Mouse (Mus musculus): Measurements from ENCODE around the gene Ufsp2. TPM values are rescaled to one million over a fixed set of nuclear protein-coding genes. Genes with fewer than 3 reads are reported as not detected.

The Ufsp2 gene
- polyA plus RNA-seq, 1 experiment, result 38.3 TPM

DNA sequence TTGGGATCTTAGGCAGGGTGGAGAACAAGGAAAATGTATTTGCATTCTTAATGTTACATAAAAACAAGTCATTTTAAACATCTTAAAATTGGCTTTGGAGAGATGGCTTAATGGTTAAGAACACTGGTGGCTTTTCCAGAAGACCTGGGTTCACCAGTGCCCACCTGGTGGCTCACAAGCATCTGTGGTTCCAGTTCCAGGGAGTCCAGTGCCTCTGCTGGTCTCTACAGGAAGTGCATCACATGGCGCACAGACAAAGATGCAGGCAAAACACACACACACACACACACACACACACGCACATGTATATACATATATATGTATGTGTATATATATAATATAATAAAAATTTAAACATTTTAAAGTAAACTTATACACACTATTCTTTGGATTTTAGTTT, 18.8 kb downstream of the Ufsp2 start:
- no peak for TF ChIP-seq POLR2A (IDR thresholded peaks at IDR 0.05; ENCODE audit: borderline replicate concordance, extremely low read depth, insufficient read depth, insufficient read length, poor library complexity, severe bottlenecking)
- TF ChIP-seq CTCF (IDR thresholded peaks at IDR 0.05; ENCODE audit: borderline replicate concordance, extremely low read depth, insufficient read depth, insufficient read length), result peak; percentile 35; the same call in 1 of the 2 replicates
- DNase-seq (ENCODE audit: low read depth), result no peak

DNA sequence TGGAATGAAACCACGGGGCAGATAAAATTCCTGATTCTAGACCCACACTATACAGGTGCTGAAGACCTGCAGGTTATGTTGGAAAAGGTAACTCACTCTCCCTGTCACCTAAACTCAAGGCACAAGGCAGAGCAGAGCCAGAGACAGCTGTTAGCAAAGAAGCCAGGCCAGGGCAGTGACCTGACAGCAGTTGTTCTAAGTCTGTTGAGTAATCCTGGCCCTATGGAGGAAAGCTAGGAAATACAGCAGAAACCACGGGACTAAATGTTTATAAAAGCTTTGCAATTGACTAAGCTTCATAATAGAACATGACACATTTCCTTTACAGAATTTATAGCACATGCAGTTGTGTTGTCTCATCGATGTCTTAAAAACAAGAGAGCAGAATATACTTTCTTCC, 20.2 kb downstream of the Ufsp2 start:
- TF ChIP-seq CTCF (IDR thresholded peaks at IDR 0.05; ENCODE audit: borderline replicate concordance, extremely low read depth, insufficient read depth, insufficient read length) (no peak), POLR2A (IDR thresholded peaks at IDR 0.05; ENCODE audit: borderline replicate concordance, extremely low read depth, insufficient read depth, insufficient read length, poor library complexity, severe bottlenecking) (no peak)
- DNase-seq (ENCODE audit: low read depth), result no peak

DNA sequence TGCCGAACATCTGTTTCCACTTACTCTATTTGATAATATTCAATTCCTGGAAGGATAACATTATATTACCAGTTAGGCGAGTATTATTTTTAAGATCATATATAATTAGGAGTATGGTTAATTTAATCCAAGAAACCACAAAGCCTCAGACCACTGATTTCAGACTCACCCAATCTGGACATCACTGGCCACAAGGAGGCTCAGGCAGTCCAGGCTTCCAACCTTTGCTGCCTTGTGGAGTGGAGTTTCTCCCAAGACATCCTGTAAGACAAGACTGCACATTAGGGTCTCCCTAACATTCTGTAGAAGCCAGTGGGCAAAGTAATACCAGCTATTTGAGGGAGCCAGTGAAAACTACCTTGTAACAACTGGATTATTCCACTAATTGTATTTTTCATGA, 22.9 kb downstream of the Ufsp2 start:
- DNase-seq (ENCODE audit: low read depth), result peak; percentile 7
- TF ChIP-seq POLR2A (IDR thresholded peaks at IDR 0.05; ENCODE audit: borderline replicate concordance, extremely low read depth, insufficient read depth, insufficient read length, poor library complexity, severe bottlenecking) (no peak), CTCF (IDR thresholded peaks at IDR 0.05; ENCODE audit: borderline replicate concordance, extremely low read depth, insufficient read depth, insufficient read length) (peak; percentile 14; the same call in 1 of the 2 replicates)

DNA sequence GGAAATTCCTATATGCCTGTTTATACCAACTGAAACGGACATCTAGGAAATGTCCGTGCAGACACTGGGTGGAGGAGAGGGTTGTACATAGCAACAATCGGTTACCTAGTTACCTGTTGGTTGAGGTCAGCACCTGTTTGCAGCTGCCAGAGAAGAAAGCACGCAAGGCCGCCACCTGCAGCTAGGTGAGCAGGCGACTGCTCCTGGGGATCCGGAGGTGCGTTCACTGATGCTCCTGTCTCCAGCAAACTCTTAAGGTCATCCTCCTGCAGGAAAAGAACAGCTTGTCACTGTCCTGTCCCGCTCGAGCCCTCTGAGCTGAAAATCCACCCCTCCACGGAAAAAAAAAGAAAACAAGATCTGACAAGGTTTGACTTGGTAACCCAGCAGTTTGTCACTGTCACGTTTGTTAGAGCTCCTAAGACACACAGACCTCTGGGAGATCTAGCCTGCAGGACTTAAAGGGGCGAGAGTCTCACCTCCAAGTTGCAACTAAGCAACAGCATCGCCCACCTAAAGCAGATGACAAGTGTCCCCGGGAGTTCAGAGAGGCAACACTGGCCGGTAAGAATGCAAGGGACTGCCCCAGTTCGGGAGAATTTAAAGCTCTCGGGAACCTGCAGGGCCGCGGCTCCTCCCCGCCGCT, 23.9 kb downstream of the Ufsp2 start, which contains the start of gene Lrp2bp:
Lrp2bp (plus strand) TSS at position 166 of the 646 bp plus-strand sequence.
- peak; percentile 27 for DNase-seq (ENCODE audit: low read depth)
- TF ChIP-seq CTCF (IDR thresholded peaks at IDR 0.05; ENCODE audit: borderline replicate concordance, extremely low read depth, insufficient read depth, insufficient read length) (no peak), POLR2A (IDR thresholded peaks at IDR 0.05; ENCODE audit: borderline replicate concordance, extremely low read depth, insufficient read depth, insufficient read length, poor library complexity, severe bottlenecking) (no peak)

DNA sequence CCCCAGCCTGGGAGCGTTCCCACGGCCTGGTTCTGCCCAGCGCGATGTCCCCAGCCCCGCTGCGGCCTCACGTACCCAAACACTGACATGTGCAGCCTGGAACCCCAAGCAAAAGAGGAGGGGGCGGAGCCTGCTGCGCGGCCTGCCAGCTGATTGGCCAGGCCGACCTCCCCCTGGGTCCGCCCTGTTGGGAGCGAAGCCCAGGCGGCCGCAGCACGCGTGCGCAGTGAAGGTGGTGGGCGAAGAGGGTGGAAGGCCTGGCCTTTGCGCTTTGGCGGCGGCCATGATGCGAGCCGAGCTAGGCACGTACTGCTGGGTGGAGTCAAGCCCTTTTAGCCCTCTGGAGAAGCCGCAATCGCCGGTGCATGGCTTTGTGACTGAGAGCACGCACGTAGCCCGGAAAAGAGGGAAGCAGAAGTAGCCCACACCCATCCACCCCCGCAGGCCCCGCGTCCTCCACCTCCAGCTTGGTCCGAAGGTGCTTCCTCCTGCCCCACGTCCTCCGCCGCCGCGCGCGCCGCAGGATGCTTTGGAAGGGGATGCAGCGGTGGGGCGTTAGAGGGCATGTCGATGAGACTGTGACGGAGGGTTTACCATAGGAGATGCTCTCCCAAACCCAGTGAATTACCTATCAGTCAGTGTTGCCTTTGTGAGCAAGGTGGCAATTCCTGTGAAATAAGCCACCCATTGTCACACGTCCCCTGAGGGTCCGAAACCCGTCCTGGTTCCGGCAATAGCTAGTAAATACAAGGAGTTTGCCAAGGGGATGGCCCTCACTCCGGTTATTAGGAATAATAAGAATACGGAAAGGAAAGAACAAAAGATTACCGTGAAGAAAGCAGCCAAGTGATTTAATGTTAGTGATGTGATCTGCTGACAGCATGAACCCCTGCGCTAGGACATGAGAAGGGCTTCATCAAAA, 24.7 kb downstream of the Ufsp2 start:
- peak; percentile 99 for DNase-seq (ENCODE audit: low read depth)
- TF ChIP-seq CTCF (IDR thresholded peaks at IDR 0.05; ENCODE audit: borderline replicate concordance, extremely low read depth, insufficient read depth, insufficient read length) (no peak), POLR2A (IDR thresholded peaks at IDR 0.05; ENCODE audit: borderline replicate concordance, extremely low read depth, insufficient read depth, insufficient read length, poor library complexity, severe bottlenecking) (peak; percentile 66; the same call in 1 of the 2 replicates)

DNA sequence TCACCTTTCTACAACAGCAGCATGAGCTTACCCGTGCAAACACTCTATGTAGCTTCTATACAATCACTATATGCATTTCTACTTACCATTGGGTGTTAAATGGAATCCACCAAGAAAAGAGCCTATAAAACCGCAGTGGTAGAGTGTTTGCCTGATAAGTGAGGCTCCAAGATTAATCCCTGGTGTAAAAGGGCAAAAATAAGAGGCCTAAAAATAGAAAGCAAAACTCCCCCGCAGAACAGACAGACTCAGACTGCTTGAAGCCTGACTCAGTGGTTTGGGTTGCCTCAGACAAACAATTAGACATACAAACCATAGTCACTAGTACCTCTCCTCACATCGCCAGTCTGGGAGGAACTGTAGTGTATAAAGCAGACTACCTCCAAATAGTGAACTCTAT, 30.3 kb downstream of the Ufsp2 start, which contains the start of gene Ankrd37:
Ankrd37 (minus strand) TSS at position 112 of the 400 bp plus-strand sequence.
- no peak for DNase-seq (ENCODE audit: low read depth)
- TF ChIP-seq POLR2A (IDR thresholded peaks at IDR 0.05; ENCODE audit: borderline replicate concordance, extremely low read depth, insufficient read depth, insufficient read length, poor library complexity, severe bottlenecking), result no peak
- no peak for TF ChIP-seq CTCF (IDR thresholded peaks at IDR 0.05; ENCODE audit: borderline replicate concordance, extremely low read depth, insufficient read depth, insufficient read length)

DNA sequence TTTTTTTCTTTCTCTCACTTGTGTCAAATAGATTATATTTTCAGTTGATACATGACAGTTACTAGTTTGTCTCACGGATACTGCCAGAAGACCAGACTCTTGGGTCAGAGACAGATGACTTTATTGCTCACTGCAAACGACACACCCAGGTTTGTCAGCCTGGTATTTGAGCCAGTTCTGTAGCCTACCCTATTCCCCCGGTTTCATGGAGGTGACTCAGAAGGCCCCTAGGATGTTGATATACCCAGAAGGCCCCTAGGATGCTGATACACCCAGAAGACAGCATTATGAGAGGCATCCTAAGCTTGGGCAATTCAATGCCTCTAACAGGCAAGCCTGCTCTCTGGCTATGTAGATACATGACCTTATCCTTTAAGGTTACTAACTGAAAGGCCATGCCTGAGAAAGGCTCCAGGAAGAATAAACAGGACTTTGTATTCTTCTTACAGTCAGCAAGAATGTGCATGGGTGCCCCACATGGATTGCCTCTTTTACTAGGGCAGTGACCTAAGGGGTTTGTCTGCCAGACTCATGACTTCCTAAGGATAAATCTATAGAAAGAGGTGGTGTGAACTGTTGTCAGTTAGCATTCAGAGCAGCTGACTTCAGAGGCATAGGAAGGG, 31.8 kb downstream of the Ufsp2 start:
- no peak for DNase-seq (ENCODE audit: low read depth)
- TF ChIP-seq CTCF (IDR thresholded peaks at IDR 0.05; ENCODE audit: borderline replicate concordance, extremely low read depth, insufficient read depth, insufficient read length), result no peak

DNA sequence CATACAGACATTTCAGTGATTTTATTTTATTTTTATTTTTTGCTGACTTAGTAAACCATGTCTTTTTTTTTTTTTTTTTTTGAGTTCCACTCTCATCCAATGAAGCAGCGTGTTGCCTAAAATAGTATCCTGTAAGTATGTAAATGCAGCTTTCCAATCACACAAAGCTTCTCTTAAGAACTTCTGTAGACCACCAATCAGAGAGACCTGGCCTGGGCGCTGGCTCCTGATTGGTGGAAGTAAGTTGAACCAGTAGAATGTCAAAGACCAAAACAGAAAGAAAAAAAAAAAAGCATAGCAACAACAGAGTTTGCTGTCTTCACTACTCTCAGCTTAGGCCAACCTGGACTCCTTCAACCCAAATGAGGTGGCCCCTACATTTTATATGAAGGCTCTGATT, 35.0 kb downstream of the Ufsp2 start:
- peak; percentile 51 for DNase-seq (ENCODE audit: low read depth)
- no peak for TF ChIP-seq POLR2A (IDR thresholded peaks at IDR 0.05; ENCODE audit: borderline replicate concordance, extremely low read depth, insufficient read depth, insufficient read length, poor library complexity, severe bottlenecking)
- no peak for TF ChIP-seq CTCF (IDR thresholded peaks at IDR 0.05; ENCODE audit: borderline replicate concordance, extremely low read depth, insufficient read depth, insufficient read length)

DNA sequence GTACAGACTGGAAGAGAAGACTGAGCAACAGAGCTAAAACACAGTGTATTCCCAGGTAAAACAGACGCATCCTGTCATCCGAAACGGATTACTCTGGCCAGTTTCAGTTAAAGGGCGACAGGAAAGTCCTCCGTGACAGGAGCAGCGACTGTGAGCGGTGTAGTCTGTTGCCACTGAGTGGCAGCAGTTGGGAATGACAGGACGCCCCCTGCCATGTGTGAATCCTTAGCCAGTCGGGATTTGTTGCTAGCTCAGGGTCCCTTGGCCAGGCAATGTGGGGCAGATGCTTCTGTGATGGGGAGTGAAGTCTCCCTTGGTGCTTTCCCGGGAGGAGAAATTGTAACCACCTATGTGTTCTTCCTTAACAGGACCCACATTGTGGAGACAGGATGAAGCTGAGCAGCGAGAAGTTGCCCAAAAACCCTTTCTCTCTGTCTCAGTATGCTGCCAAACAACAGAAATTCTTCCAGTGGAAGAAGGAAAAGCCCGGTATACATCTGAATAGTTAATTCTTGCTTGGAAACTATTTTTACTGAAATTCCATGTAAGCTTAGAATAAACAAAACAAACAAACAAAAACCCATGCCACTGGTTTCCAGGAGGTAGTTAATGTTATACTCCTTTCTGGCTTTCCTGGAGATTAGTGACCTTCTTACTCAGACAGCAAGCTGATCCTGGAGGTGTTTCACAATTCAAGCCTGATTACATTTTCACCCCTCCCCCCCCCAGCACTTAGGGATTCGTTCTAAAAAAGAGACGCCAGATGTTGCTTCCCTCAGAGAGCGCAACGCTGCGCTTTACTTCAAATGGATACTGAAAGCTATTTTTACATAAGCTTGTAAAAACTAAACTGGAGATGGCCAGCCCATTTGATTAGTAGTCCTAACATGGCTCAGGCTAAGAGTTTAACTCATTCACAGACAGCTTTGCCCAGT, 35.7 kb downstream of the Ufsp2 start:
- peak; percentile 66 for DNase-seq (ENCODE audit: low read depth)
- TF ChIP-seq CTCF (IDR thresholded peaks at IDR 0.05; ENCODE audit: borderline replicate concordance, extremely low read depth, insufficient read depth, insufficient read length), result peak; percentile 36; the same call in 1 of the 2 replicates
- TF ChIP-seq POLR2A (IDR thresholded peaks at IDR 0.05; ENCODE audit: borderline replicate concordance, extremely low read depth, insufficient read depth, insufficient read length, poor library complexity, severe bottlenecking), result no peak

DNA sequence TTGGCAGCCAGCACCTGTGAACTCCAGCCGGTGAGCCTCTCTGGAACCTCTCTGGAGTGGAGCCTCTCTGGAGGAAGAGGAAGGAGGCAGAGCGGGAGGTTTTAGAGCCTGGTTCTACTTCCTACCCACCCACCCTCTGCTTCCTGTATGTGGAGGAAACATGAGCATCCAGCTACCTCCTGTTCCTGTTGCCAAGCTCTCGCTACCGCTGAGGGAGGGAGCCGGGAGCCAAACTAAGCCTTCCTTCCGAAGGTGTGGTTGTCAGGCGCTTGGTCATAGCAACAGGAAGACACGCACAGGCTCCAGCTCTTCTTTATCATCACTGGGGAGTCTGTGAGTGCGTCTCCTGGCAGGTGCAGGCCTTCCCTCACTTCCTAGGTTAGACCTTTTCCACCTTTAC, 46.9 kb downstream of the Ufsp2 start:
- TF ChIP-seq CTCF (IDR thresholded peaks at IDR 0.05; ENCODE audit: borderline replicate concordance, extremely low read depth, insufficient read depth, insufficient read length), result no peak
- TF ChIP-seq POLR2A (IDR thresholded peaks at IDR 0.05; ENCODE audit: borderline replicate concordance, extremely low read depth, insufficient read depth, insufficient read length, poor library complexity, severe bottlenecking), result no peak
- no peak for DNase-seq (ENCODE audit: low read depth)

Measured in brain, embryonic 14.5 days (tissue).